ENCODE assay signal across 13 mouse cellular contexts in the genomic region with DNA sequence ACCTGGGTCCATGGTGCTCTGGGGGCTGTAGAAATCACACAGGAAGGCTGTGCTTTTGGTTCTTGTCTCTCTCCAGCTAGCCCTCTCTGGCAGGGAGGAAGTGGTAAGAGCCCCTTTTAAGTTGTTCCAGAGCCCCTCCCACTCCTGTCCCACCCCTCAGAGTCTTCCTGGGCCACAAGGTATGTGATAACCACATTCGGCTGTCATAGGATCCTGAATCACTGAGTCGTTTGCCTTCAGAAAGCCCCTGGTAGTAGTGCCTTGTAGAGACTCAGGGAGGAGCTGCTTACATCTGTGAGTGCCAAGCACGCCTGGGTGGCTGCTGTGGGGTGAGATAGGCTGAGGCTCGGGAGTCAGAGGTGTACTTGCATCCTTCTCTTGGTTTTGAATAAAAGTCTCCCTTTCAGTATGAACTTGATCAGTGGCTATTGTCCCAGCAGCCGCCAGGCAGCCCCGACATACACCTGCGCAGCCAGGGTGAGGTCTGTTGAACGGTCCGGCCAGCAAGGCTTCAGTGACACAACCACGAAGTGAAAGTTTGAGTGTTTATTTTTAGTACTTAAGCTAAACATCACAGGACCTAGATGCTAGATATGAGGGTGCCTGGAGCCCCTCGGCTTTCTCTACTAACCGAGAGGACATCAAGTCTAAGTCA. TPM values are rescaled to one million over a fixed set of nuclear protein-coding genes. Genes with fewer than 3 reads are reported as not detected.
DNase-seq lines count a peak whose midpoint lies in the region; ATAC-seq lines count a peak whose summit lies in the region.
"Had no signal": no experiment of that assay in that cellular context is flagged by ENCODE, and none has a peak within 500 bp of the region (broad histone marks: within the 10 kb centered on the region; RNA-seq: fewer than 3 reads in every experiment).

A gene (minus strand): TSS at position 91 of the 655 bp plus-strand sequence.

- no peak for DNase-seq in heart, postnatal 25 days (ENCODE audit: low spot score)
- peak; percentile 91 for DNase-seq in CD4-positive, CD25-positive, alpha-beta regulatory T cell, adult 2 months (ENCODE audit: low read depth, low spot score)
- peak; percentile 91 for DNase-seq in induced T-regulatory cell, adult 2 months (ENCODE audit: low read depth)
- peak; percentile 72 to 89 for DNase-seq in thymus, adult 18-20 months
- DNase-seq in neural tube, embryonic 10.5 days (ENCODE audit: extremely low spot score, low spot score): no peak
- DNase-seq in testis, postnatal 14 days (ENCODE audit: low spot score): no peak
- no peak for DNase-seq in urinary bladder, postnatal 10 days (ENCODE audit: low spot score)
- DNase-seq: left cerebral cortex, postnatal 4 days had no signal

- H3K27me3 ChIP-seq in heart, embryonic 15.5 days: peaks cover 21% of the 10 kb centered on the region
- H3K27me3 ChIP-seq: forebrain, embryonic 15.5 days; hindbrain, embryonic 15.5 days; neural tube, embryonic 12.5 days had no signal

- intact Hi-C loops in heart, postnatal 25 days (cut with DNase I): loop anchor here (5.0 kb wide), 2 partner anchors 88 to 228 kb away; a partner anchor contains a TSS

- H3K4me1 ChIP-seq in heart, embryonic 15.5 days (replicated peaks): peaks cover 5% of the 10 kb centered on the region
- H3K4me1 ChIP-seq: forebrain, embryonic 15.5 days; hindbrain, embryonic 15.5 days; neural tube, embryonic 12.5 days had no signal

- H3K36me3 ChIP-seq in heart, embryonic 15.5 days: no peaks in the 10 kb centered on the region
- H3K36me3 ChIP-seq: forebrain, embryonic 15.5 days; hindbrain, embryonic 15.5 days; lung, embryonic 15.5 days; neural tube, embryonic 12.5 days had no signal

- H3K27ac ChIP-seq in heart, embryonic 15.5 days: no peak within 1 kb of the TSS
- H3K27ac ChIP-seq: forebrain, embryonic 15.5 days; hindbrain, embryonic 15.5 days; lung, embryonic 15.5 days; neural tube, embryonic 12.5 days had no signal

- no peaks in the 10 kb centered on the region for H3K9me3 ChIP-seq in heart, embryonic 15.5 days (replicated peaks)
- H3K9me3 ChIP-seq: forebrain, embryonic 15.5 days; hindbrain, embryonic 15.5 days; lung, embryonic 15.5 days; neural tube, embryonic 12.5 days had no signal

- H3K4me3 ChIP-seq in heart, embryonic 15.5 days: peak within 1 kb of the TSS; percentile 39
- H3K4me3 ChIP-seq: forebrain, embryonic 15.5 days; hindbrain, embryonic 15.5 days; lung, embryonic 15.5 days; neural tube, embryonic 12.5 days had no signal

- peak within 1 kb of the TSS; percentile 12; the same call in 1 of the 2 replicates for H3K9ac ChIP-seq in heart, embryonic 15.5 days
- H3K9ac ChIP-seq: forebrain, embryonic 15.5 days; hindbrain, embryonic 15.5 days; lung, embryonic 15.5 days; neural tube, embryonic 12.5 days had no signal

- ATAC-seq in heart, embryonic 15.5 days (replicated peaks; ENCODE audit: insufficient number of reproducible peaks, insufficient read depth, low FRiP score, low read depth): no peak
- ATAC-seq: forebrain, embryonic 15.5 days had no signal

- WGBS in heart, embryonic 15.5 days: 33% methylated on average over 12 of the region's 12 CpGs

- peak within 1 kb of the TSS; percentile 57 for H3K4me2 ChIP-seq in heart, embryonic 15.5 days
- H3K4me2 ChIP-seq: forebrain, embryonic 15.5 days; hindbrain, embryonic 15.5 days; lung, embryonic 15.5 days; neural tube, embryonic 12.5 days had no signal

RNA-seq across cellular contexts. Expression of the gene that starts here (rescaled TPM):
- polyA plus RNA-seq in heart, embryonic 15.5 days (2015; fragmentation: Nextera tagmentation; extraction: Ambion mirVana): 0.34 and 0.67 TPM in 2 replicates
- total RNA-seq in heart, postnatal 25 days (2021): under 1 TPM; 0.29 to 0.64 TPM
- total RNA-seq: left cerebral cortex, postnatal 4 days had no signal
- polyA plus RNA-seq: forebrain, embryonic 15.5 days had no signal

Comparison
In these comparisons a context has a peak if more than half of its experiments do, and no peak if none do; other contexts are left out.
1. DNase-seq: peak in CD4-positive, CD25-positive, alpha-beta regulatory T cell, adult 2 months (single experiment), induced T-regulatory cell, adult 2 months (single experiment) and thymus, adult 18-20 months (2 of 2); none in heart, postnatal 25 days (single experiment), neural tube, embryonic 10.5 days (single experiment), testis, postnatal 14 days (single experiment) and urinary bladder, postnatal 10 days (single experiment).